Mouse (Mus musculus): ENCODE measurements around the gene Dupd1. TPM values are rescaled to one million over a fixed set of nuclear protein-coding genes. Genes with fewer than 3 reads are reported as not detected.

Dupd1 gene
- total and polyA plus RNA-seq, 3 experiments, result not detected

- no peaks in the 10 kb centered on the region for H3K9me3 ChIP-seq (replicated peaks)
- no peak for DNase-seq (ENCODE audit: low spot score)
- no peaks in the 10 kb centered on the region for H3K36me3 ChIP-seq (replicated peaks)
- no peak for ATAC-seq (ENCODE audit: extremely low read depth, insufficient number of reproducible peaks, low FRiP score, poor library complexity, severe bottlenecking)
- H3K4me1 ChIP-seq (ENCODE audit: insufficient read depth, low read depth, low read length), result peaks cover 18% of the 10 kb centered on the region
- H3K4me3 ChIP-seq (ENCODE audit: low read depth, low read length), result no peak overlapping the region
- peaks cover 53% of the 10 kb centered on the region for H3K27me3 ChIP-seq (ENCODE audit: insufficient read depth, low read length)
- TF ChIP-seq GATA2 (IDR thresholded peaks at IDR 0.05; ENCODE audit: borderline replicate concordance, low read depth, low read length) (no peak), TAL1 (conservative IDR thresholded peaks at IDR 0.05; ENCODE audit: low read depth, low read length) (no peak), GATA1 (IDR thresholded peaks at IDR 0.05; ENCODE audit: borderline replicate concordance, low read length) (no peak), CTCF (IDR thresholded peaks at IDR 0.05; ENCODE audit: low read depth, low read length) (no peak), POLR2AphosphoS5 (IDR thresholded peaks at IDR 0.05; ENCODE audit: insufficient replicate concordance, low read depth, low read length) (no peak)
Observed at GRCm38 (mm10) chr14:21685411-21686146, 28.8 kb downstream of the Dupd1 start.

GRCm38 (mm10) chr14:21683834-21684233 is 30.5 kb downstream of the Dupd1 start:
- DNase-seq (ENCODE audit: low spot score), result no peak
- H3K27me3 ChIP-seq (ENCODE audit: insufficient read depth, low read length), result peaks cover 46% of the 10 kb centered on the region
- H3K4me3 ChIP-seq (ENCODE audit: low read depth, low read length), result no peak overlapping the region
- no peaks in the 10 kb centered on the region for H3K9me3 ChIP-seq (replicated peaks)
- no peaks in the 10 kb centered on the region for H3K36me3 ChIP-seq (replicated peaks)
- H3K4me1 ChIP-seq (ENCODE audit: insufficient read depth, low read depth, low read length), result peaks cover 23% of the 10 kb centered on the region
- ATAC-seq (ENCODE audit: extremely low read depth, insufficient number of reproducible peaks, low FRiP score, poor library complexity, severe bottlenecking), result no peak
- TF ChIP-seq GATA1 (IDR thresholded peaks at IDR 0.05; ENCODE audit: borderline replicate concordance, low read length) (no peak), POLR2AphosphoS5 (IDR thresholded peaks at IDR 0.05; ENCODE audit: insufficient replicate concordance, low read depth, low read length) (no peak), GATA2 (IDR thresholded peaks at IDR 0.05; ENCODE audit: borderline replicate concordance, low read depth, low read length) (no peak), TAL1 (conservative IDR thresholded peaks at IDR 0.05; ENCODE audit: low read depth, low read length) (no peak), CTCF (IDR thresholded peaks at IDR 0.05; ENCODE audit: low read depth, low read length) (no peak)

- Histone ChIP-seq H3K36me3 (replicated peaks) (no peaks in the 10 kb centered on the region), H3K4me3 (ENCODE audit: low read depth, low read length) (peak overlapping the region; percentile 61), H3K9me3 (replicated peaks) (no peaks in the 10 kb centered on the region), H3K4me1 (ENCODE audit: insufficient read depth, low read depth, low read length) (peaks cover 28% of the 10 kb centered on the region), H3K27me3 (ENCODE audit: insufficient read depth, low read length) (peaks cover 39% of the 10 kb centered on the region)
- TF ChIP-seq GATA1 (IDR thresholded peaks at IDR 0.05; ENCODE audit: borderline replicate concordance, low read length), result no peak
- TF ChIP-seq POLR2AphosphoS5 (IDR thresholded peaks at IDR 0.05; ENCODE audit: insufficient replicate concordance, low read depth, low read length), result no peak
- no peak for TF ChIP-seq GATA2 (IDR thresholded peaks at IDR 0.05; ENCODE audit: borderline replicate concordance, low read depth, low read length)
- DNase-seq (ENCODE audit: low spot score) (peak; percentile 78), ATAC-seq (ENCODE audit: extremely low read depth, insufficient number of reproducible peaks, low FRiP score, poor library complexity, severe bottlenecking) (peak; percentile 87)
Observed at GRCm38 (mm10) chr14:21682681-21683129, 31.7 kb downstream of the Dupd1 start.

GRCm38 (mm10) chr14:21679631-21680201 is 34.7 kb downstream of the Dupd1 start:
- Histone ChIP-seq H3K27me3 (ENCODE audit: insufficient read depth, low read length) (peaks cover 21% of the 10 kb centered on the region), H3K4me3 (ENCODE audit: low read depth, low read length) (no peak overlapping the region), H3K4me1 (ENCODE audit: insufficient read depth, low read depth, low read length) (peaks cover 28% of the 10 kb centered on the region), H3K36me3 (replicated peaks) (no peaks in the 10 kb centered on the region), H3K9me3 (replicated peaks) (no peaks in the 10 kb centered on the region)
- no peak for DNase-seq (ENCODE audit: low spot score)
- no peak for ATAC-seq (ENCODE audit: extremely low read depth, insufficient number of reproducible peaks, low FRiP score, poor library complexity, severe bottlenecking)
- TF ChIP-seq POLR2AphosphoS5 (IDR thresholded peaks at IDR 0.05; ENCODE audit: insufficient replicate concordance, low read depth, low read length) (no peak), CTCF (IDR thresholded peaks at IDR 0.05; ENCODE audit: low read depth, low read length) (no peak), TAL1 (conservative IDR thresholded peaks at IDR 0.05; ENCODE audit: low read depth, low read length) (no peak), GATA2 (IDR thresholded peaks at IDR 0.05; ENCODE audit: borderline replicate concordance, low read depth, low read length) (no peak), GATA1 (IDR thresholded peaks at IDR 0.05; ENCODE audit: borderline replicate concordance, low read length) (no peak)

- peak; percentile 54 for DNase-seq (ENCODE audit: low spot score)
- TF ChIP-seq CTCF (IDR thresholded peaks at IDR 0.05; ENCODE audit: low read depth, low read length) (peak; percentile 85), POLR2AphosphoS5 (IDR thresholded peaks at IDR 0.05; ENCODE audit: insufficient replicate concordance, low read depth, low read length) (no peak)
Observed at GRCm38 (mm10) chr14:21678509-21679285, 35.7 kb downstream of the Dupd1 start.

GRCm38 (mm10) chr14:21676223-21676622 is 38.2 kb downstream of the Dupd1 start:
- Histone ChIP-seq H3K4me1 (ENCODE audit: insufficient read depth, low read depth, low read length) (peaks cover 10% of the 10 kb centered on the region), H3K4me3 (ENCODE audit: low read depth, low read length) (no peak overlapping the region), H3K36me3 (replicated peaks) (peaks cover 7% of the 10 kb centered on the region), H3K27me3 (ENCODE audit: insufficient read depth, low read length) (peaks cover 6% of the 10 kb centered on the region; the same call in 1 of the 2 replicates), H3K9me3 (replicated peaks) (no peaks in the 10 kb centered on the region)
- DNase-seq (ENCODE audit: low spot score), result no peak
- TF ChIP-seq GATA1 (IDR thresholded peaks at IDR 0.05; ENCODE audit: borderline replicate concordance, low read length) (no peak), POLR2AphosphoS5 (IDR thresholded peaks at IDR 0.05; ENCODE audit: insufficient replicate concordance, low read depth, low read length) (no peak), CTCF (IDR thresholded peaks at IDR 0.05; ENCODE audit: low read depth, low read length) (no peak), TAL1 (conservative IDR thresholded peaks at IDR 0.05; ENCODE audit: low read depth, low read length) (no peak)
- no peak for ATAC-seq (ENCODE audit: extremely low read depth, insufficient number of reproducible peaks, low FRiP score, poor library complexity, severe bottlenecking)

More at GRCm38 (mm10) chr14:21678509-21679285, 35.7 kb downstream of the Dupd1 start:
- peaks cover 25% of the 10 kb centered on the region for H3K4me1 ChIP-seq (ENCODE audit: insufficient read depth, low read depth, low read length)
- ATAC-seq (ENCODE audit: extremely low read depth, insufficient number of reproducible peaks, low FRiP score, poor library complexity, severe bottlenecking), result no peak
- no peaks in the 10 kb centered on the region for H3K36me3 ChIP-seq (replicated peaks)
- no peaks in the 10 kb centered on the region for H3K9me3 ChIP-seq (replicated peaks)
- H3K4me3 ChIP-seq (ENCODE audit: low read depth, low read length), result no peak overlapping the region
- H3K27me3 ChIP-seq (ENCODE audit: insufficient read depth, low read length), result peaks cover 11% of the 10 kb centered on the region; the same call in 1 of the 2 replicates

Data from G1E (cell line).